Mouse (Mus musculus) gastrocnemius, postnatal 10 days (tissue): Measurements from ENCODE around the gene Eno2. TPM values are rescaled to one million over a fixed set of nuclear protein-coding genes. Genes with fewer than 3 reads are reported as not detected.
"Not testable (repeated sequence)": the region's sequence is repeated elsewhere in the genome, so short reads cannot be mapped to it uniquely, and the experiment has no call there.

ENCODE experiments used
- DNase-seq: peaks from one replicate; pipeline ENCODE4 v3.0.0; 2021; ENCODE audit warnings: mixed read lengths
- long read RNA-seq, 2 experiments: library from polyadenylated mRNA; stranded (forward); transcript quantifications; one replicate each; pipeline ENCODE4 v2.0.0; 2021
- total RNA-seq, 2 experiments: library from RNA; stranded (reverse); gene quantifications; 2 replicates each; pipeline ENCODE4 v1.2.3; 2021

Gene Eno2
- 1 to 10 TPM; 2.9 to 6.5 TPM for total RNA-seq
- long read RNA-seq, experiment 1, partial matches to known transcripts: 0 of 4 reads
- long read RNA-seq, experiment 1, other reads (novel, unspliced or antisense): 0 of 4 reads
- long read RNA-seq, experiment 2, partial matches to known transcripts: 0 of 3 reads
- long read RNA-seq, experiment 2, other reads (novel, unspliced or antisense): 3 of 3 reads

DNA sequence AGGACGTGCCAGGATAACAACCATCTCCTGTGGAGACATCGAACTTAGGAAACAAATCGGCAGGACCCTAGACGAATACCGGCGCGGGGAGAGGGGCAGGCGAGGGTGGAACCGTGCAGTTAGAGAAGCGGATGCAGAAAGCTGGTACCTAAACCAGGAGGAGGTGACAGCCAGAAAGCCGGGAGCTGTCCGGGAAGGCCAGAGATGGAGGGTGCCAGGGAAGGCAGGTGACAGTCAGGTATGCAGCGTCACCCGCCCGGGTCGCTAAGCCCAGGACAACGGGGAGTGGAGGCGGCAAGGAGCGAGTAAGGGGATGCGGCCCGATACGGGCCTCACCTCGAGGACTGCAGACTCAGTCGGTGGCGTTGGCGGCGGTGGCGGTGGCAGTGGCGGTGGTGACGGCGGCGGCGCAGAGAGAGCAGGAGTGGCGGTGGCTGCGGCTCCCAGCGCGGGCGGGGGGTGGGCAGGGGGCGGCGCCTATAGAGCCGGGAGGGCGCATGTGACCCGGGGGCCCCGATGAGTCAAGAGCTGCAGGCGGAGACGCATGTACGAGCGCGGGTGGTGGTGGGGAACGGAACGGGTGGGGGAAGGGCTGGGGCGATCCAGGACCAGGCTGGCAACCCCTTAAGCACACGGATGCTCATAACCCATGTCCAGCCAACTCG is at the start of gene Eno2:
Gene Eno2 (minus strand): TSS at position 573 of the 665 bp plus-strand sequence.
- peak; percentile 57 for DNase-seq

DNA sequence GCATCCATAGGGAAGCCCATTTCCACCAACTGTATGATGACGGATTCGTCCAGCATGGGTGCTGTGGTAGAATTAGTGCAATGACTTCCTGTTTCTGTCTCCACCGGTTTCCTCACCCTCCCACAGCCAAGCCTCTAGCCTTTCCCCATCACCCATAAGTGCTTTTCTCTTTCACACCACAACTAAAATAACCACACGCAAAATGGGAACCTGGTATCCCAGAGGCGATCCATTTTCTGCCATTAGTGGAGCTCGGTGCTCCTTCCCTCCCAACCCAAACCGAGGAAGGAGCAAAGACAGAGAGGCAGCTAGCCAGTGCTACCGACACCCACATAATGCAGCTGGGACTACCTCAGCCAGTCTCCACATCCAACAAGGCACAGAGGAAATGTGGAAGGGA is 48.5 kb upstream of the Eno2 start:
- DNase-seq: no peak

DNA sequence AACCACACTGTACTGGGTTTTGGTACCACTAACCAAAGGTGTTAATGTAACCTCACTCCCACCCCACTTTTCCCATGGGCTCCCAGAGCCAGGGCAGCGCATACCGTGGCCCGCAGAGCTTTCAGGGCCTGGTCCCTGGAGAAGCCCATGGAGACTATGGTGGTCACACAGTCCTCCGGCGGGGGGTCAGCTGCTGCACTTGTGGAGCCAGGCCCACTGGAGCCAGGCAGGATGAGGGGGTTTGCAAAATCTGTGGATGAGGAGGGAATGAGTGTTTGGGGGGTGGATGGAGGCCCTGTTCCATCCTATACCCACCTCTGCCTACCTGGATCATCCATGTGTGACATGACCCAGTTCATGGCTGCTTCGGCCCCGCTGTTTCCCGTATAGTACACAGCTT is 48.1 kb upstream of the Eno2 start:
- DNase-seq: no peak

DNA sequence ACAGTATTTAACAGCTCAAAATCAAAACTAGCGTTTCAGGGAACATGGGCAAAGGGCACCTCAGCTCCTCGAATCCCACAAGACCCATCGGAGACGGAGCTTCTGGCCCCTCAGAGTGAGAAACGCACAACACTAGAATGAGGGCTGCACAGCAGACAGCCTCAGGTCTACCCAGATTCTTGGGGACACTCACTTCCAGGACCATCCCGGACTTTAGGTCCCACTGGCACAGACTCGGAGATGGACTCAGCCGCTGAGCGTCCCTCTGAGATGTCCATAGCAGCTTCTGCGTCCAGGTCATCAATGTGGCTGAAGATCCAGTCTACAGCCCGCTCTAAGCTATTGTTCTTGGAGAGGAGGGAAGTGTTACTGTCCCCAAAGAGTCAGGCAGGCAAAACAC is 47.7 kb upstream of the Eno2 start:
- DNase-seq: no peak

DNA sequence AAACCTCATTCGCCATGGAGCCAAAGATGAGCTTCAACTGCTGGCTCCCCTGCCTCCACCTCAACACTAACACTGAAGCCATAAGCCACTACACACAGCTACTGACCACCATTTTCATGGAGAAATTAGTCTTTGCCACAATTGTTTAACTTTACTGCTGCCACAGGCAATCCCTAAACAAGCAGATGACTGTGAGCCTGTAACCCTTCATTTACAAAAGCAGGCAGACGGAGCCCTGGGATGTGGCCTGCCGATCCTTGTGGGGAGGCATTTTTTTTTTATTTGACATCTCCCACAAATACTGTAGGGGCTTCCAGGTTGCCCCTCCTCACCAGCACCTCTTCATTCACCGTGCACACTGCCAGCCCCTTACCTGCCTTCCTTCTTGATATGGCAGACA is 47.1 kb upstream of the Eno2 start:
- DNase-seq: no peak

DNA sequence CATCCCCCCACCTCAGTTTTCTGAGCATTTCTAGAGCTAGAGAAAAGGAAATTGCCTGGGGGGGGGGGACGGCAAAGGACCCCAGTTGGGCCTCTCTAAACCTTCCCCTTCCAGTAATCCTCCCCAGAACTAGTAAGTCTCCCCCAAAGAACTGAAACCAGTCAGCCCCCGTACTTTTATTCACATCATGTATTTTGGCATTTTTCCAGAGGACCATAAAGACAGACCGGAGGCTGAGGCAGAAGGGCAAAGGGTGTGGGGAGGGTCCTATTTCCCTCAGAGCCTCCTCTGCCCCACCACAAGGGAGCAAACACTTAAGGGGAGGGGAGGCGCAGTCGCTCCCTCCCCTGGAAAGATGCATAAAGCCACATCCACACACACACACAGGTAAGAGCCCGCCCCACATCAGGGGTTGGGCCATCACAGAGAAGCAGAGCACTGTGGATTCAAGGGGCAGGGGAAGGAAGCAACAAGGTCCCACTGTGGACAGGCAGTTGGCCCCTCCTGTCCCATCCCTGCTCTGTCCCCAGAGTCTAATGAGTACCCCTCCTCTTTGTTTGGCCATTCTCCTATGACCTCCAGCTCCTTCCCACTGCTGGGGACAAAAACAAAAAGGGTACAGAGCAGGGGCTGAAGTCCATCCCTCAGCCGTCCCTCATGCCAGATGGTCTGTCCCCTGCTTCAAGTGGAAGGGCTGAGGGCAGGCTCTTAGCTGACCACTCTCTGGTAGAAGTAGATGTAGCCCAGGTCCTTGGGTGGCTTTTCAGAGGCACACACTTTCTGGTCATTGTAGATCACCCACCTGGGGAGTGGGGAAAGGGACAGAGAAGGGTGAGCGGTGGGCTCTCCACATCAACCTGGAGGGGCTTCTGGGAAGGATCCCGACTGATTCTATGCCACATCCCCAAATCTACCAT is 45.6 kb upstream of the Eno2 start:
- no peak for DNase-seq

DNA sequence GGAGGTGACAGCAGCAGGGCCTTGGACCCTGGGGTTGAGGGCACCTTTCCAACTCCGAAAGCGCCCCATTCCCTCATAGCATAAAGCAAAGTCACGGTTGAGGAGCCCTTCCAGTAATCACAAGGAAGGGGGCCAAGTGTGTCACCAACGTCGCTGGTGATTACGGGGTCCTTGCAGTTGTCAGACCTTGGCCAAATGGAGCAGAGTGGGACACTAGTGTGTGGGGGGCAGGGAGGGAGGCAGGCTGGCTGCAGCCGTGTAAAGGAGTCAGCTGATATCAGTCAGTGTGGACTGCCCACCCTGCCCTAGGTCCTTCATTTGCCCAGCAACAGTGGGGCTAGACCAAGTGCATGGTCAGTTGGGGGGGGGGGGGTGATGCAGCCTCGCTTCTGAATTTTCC is 45.0 kb upstream of the Eno2 start:
- DNase-seq: peak; percentile 19

DNA sequence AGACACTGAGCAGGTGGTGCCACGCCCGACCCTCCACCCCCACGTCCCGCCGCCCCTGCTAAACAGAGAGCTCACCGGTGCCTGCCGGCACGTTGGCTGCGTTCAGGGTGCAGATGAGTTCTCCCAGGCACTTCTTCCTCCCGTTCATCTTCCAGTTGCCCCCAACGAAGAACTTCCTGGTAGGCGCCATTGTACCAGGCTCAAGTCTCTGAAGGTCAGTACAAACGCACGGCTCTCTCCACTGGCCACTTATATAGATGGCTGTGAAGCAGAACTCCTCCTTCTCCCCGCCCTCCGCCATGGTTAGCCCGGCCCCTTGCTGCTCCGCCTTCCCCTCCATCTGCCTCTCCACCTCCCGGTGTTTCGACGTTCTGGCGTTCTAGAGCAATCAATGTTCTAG is 44.5 kb upstream of the Eno2 start, which contains the start of gene Tpi1:
Gene Tpi1 (minus strand): TSS at position 364 of the 400 bp plus-strand sequence.
- DNase-seq: peak; percentile 87

DNA sequence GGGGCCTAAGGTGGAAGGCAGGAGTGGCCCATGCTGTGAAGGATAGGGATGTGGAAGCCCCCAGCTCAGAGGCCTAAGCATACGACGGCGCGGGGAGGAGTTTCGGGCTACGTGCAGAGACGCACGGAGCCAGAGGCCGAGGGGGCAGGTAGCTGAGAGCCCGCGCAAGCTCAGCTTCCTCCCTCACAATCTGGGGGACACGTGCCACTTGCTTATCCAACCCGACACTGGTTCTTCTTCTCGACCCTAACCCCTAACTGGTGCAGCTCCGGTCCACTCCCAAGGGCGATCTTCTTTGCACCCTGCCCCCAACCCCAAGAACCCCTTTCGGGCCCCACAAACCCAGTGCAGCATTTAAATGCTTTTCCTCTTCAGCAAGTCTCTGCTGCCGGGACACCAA is 44.0 kb upstream of the Eno2 start:
- peak; percentile 65 for DNase-seq

DNA sequence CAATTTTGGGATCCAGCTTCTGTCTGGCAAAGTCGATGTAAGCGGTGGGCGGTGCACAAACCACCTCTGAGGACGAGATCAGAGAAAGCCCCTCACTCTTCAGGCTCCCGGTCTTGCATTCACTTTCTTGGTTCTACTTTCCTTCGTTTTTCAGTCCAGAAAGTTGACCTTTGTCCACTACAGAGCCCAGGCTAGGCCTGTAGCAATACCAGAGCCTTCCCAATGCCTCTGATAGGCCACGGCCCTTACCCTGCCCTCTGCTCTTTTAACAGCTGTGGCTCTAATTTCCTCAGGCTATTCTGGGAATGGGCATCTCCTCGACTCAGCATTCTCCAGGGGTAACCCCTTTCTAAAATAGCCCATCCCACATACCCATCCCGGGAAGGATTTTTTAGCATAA is 43.4 kb upstream of the Eno2 start:
- DNase-seq: peak; percentile 28

DNA sequence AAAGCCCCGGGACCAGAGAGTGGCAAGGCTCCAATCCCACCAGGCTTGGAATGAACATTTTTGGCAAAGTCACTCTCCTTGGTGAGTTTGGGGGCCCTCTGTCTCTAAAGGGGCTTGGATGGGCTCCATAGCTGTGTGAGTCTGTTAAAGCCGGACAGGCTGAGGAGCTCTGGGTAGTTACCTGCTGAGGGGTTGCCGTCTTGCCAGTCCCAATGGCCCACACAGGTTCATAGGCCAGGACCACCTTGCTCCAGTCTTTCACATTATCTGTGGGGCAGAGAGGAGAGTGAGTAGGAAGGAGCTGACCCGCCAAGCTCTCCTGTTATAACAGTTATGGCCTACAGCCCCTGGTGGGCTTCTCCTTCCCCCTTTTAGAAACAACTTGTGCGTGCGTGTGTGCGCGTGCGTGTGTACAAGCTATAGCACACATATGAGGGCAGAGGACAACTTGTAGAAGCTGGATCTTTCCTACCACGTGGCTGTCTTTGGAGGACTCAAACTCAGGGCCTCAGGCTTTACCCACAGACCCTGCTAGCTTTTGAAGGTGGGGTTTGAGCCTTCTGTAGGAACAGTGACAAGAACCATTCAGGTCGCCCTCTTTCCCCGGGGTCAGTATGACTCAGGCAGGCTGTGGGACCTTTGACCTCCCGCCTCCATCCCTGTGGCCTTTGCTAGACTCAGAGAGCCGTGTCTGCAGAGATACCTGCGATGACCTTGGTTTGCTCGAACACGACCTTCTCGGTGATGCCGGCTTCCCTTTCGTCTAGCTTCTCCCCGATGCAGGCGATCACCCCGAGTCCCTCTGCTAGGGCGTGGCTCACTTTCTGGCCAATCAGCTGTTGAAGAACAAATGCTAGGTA is 42.5 kb upstream of the Eno2 start:
- DNase-seq: peak; percentile 9

DNA sequence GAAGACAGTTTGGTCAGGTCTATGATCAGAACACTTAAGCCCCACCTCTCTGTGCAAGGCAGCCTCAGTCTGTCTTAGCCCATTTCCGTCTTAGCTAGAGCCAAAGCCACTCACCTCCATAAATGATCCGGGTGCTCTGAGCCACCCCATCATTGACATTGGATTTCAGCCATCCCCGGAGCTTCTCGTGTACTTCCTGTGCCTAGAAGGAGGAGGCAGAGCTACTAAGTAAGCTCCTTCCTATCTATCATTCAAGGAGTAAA is 41.9 kb upstream of the Eno2 start:
- no peak for DNase-seq

DNA sequence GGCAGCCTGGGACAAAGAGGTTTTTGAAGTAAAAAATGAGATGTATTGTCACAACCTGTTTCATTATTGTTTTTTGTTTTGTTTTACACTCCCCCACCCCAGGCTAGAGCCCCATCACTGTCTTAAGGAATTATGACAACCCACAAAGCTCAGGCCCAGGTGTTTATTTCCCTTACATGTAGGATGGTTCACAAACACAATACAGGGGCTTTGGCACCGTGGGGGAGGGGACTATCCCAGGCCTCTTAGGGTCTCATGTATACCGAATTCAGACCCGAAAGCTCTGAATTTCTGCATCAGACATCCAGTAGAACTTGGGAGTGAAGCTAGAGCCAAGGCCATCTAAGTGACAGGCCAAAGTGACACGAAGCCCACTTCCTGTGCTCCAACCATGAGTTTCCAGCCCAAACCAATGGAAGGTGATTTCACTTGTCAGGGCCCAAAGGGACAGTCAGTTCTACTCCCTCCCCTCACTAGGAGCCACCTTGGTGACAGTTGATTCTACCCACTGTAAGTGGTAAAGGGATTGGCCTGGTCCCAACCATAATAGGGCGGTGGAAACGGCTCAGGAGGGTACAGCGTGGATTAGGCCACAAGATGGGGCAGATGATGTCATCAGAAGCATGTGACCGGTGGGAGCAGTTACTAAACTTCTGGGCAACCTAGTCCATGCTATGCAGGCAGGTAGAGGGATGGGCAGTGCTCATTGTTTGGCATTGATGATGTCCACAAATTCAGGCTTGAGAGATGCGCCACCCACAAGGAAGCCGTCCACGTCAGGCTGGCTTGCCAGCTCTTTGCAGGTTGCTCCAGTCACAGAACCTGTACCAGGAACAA is 41.3 kb upstream of the Eno2 start:
- not testable (repeated sequence) for DNase-seq

DNA sequence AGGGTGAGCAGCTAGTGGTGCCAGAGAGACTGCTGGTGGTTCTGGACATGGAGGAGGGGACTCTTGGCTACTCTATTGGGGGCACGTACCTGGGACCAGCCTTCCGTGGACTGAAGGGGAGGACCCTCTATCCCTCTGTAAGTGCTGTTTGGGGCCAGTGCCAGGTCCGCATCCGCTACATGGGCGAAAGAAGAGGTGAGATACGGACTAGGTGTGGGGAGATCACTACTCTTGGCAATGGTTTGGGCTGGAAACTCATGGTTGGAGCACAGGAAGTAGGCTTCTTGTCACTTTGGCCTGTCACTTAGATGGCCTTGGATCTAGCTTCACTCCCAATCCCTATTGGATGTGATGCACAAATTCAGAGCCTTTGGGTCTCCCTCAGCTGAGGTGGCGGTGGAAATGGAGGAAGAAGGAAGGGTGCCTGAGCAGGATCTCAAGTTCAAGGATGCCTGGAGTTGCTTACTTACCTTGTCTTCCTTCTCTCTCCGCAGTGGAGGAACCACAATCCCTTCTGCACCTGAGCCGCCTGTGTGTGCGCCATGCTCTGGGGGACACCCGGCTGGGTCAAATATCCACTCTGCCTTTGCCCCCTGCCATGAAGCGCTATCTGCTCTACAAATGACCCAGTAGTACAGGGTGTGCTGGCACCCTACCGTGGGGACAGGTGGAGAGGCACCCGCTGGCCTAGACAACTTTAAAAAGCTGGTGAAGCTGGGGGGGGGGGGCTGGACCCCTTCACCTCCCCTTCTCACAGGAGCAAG is 40.5 kb upstream of the Eno2 start:
- DNase-seq: peak; percentile 53

DNA sequence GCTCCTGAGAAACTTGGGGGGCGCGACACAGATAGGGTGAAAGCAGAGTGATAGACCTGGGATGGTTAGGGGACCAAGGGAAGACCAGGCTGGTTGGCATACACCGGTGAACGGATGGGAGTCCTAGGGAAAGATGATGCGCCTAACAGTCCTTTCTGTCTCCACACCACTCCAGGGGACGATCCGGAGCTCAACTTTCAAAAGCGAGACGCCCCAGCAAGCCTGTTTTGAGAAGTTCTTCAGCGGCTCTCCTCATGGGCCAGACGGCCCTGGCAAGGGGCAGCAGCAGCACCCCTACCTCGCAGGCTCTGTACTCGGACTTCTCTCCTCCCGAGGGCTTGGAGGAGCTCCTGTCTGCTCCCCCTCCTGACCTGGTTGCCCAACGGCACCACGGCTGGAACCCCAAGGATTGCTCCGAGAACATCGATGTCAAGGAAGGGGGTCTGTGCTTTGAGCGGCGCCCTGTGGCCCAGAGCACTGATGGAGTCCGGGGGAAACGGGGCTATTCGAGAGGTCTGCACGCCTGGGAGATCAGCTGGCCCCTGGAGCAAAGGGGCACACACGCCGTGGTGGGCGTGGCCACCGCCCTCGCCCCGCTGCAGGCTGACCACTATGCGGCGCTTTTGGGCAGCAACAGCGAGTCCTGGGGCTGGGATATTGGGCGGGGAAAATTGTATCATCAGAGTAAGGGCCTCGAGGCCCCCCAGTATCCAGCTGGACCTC is 39.7 kb upstream of the Eno2 start:
- DNase-seq: peak; percentile 87

DNA sequence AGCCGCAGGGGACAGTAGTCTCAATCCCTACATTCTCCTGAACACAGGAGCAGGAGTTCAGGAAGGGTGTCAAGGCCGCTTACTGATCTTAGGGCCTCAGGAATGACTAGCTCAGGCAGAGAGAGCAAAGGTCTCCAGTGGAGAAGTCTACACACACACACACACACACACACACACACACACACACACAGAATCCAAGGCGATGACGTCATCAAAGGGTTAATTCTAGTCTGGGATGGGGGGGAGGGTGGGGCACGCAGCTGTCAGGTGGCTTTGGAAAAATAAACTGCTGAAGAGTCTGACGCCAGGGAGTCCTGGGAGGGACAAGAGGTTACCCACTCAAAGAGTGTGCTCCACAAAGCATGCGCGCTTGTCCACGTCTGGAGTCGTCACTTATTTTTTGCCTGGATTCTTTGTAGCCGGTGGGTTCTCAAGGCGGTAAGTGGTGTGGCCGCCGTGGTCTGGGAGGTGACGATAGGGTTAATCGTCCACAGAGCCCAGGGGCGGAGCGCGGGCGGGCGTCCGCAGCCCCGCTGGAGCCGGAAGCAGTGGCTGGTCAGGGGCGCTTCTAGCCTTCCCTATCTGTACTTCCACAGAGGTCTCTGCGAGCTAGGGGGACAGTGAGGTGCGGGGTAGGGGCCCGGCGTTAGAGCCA is 39.0 kb upstream of the Eno2 start, which contains the start of gene Spsb2:
Gene Spsb2 (plus strand): TSS at position 304 of the 655 bp plus-strand sequence.
- DNase-seq: peak; percentile 80

DNA sequence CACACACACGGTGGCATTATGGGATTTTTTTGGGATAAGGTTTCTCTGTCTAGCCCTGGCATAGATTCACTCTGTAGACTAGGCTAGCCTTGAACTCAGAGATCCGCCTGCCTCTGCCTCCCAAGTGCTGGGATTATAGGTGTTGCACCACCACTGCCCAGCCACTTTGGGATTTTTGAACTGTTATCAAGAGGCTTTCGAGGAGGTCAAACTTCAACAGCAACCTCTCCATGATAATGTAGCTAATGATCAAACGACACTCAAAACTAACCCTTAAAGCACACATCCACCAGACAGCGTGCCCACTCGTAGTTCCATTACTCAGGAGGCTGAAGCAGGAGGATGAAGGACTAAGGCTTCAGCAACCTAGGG is 38.5 kb upstream of the Eno2 start:
- no peak for DNase-seq

DNA sequence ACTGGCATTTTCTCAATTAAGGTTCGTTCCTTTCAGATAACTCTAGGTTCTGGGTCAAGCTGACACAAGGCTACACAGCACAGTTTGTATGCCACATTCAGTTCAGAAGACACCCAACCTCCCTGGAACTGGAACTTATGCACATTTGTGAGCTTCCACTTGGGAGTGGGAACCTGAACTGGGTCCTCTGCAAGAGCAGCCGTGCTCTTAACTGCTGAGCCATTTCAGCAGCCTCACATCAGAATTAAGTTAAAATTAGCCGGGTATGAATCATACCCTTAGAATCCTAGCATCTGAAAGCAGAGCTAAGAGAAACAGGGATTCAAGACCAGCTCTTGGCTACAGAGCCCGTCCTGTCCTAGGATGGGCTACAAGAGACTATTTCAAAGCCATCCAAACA is 37.9 kb upstream of the Eno2 start:
- no peak for DNase-seq

DNA sequence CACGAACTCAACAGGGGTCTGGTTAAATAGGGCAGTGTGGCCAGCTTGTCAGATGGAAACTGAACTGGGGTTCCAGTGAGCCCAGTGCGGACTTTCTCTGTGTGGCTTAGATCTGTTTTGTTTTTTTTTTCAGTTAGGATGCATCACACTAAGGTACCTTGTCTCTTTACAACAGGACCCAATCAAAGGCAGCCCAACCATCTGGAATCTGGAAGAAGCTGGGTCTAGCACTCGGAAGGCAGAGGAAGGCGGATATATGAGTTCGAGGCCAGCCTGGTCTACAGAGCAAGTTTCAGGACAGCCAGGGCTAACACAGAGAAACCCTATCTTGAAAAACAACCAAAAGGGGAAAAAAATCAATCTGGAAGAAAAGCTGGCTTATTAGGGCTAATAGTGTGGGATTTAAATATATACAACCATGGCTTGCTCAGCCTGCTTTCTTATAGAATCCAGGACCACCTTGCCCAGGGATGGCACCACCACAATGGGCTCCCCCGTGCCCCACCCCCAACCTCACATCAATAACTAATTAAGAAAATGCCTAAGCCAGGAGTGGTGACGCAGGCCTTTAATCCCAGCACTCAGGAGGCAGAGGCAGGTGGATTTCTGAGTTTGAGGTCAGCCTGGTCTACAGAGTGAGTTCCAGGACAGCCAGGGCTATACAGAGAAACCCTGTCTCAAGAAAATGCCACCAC is 37.1 kb upstream of the Eno2 start:
- DNase-seq: no peak
